Mouse (Mus musculus) splenic B cell, adult 2 months (primary cell): ENCODE measurements at regions not wholly inside any gene's neighbourhood (a gene's known extent, or its start where the extent isn't known, plus 50 kb on each side); places are given as distances from the start of the nearest gene placed in this dataset.
A peak's percentile ranks its signal among the peaks of the same experiment; 100 is the strongest.

Experiments
- DNase-seq: peaks from one replicate; pipeline ENCODE4 v3.0.0-alpha.2; 2011; ENCODE audit warnings: low read depth, low spot score
- H3K27me3 ChIP-seq: 2 replicates; pipeline ENCODE4 v1.6.1; 2012; ENCODE audit warnings: mild to moderate bottlenecking, low read length, moderate library complexity, mixed read lengths; ENCODE audit not compliant: control insufficient read depth, poor library complexity, insufficient read depth, severe bottlenecking
- H3K36me3 ChIP-seq: 2 replicates; pipeline ENCODE4 v1.6.1; 2012; ENCODE audit warnings: mild to moderate bottlenecking, low read length, moderate library complexity, mixed read lengths; ENCODE audit not compliant: control insufficient read depth, poor library complexity, insufficient read depth, severe bottlenecking

DNA sequence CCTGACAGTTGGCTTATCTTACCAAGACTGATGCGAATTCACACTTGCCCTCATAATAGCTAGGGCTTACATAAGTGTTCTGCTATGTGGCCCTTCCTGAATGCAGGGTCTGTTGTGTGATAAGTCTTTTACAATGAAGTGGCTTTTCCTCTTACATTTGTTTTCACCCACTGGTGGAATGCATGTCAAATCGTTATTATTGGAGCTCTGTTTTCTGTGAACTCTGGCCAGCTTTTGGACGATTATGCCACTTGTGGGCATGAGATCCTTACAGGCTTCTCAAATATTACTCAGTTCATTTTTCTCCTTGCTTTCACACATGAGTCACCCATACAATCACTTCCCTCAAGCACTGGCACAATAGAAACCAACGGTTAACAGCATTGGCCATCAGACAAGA lies 144.9 kb upstream of the Rap2b start:
- Histone ChIP-seq H3K36me3 (no peaks in the 10 kb centered on the region), H3K27me3 (no peaks in the 10 kb centered on the region)
- no peak for DNase-seq

DNA sequence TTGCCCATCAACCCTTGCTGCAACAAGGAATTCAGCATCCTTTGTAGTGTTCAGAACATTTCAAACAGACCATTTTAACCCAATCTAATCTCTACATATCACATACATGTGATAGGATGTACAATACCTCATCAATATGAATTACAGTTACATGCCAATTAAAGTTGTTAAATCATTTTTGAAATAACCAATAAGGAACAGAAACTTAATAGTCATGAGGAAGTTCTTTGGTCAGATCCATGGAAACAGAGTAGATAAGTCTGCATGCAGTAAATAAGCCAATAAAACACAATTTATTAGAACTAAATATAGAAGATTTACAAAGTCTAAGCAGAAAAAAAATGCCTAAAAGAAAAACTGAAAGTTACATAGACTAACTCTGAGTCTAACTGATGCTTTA lies 136.9 kb upstream of the Rap2b start:
- Histone ChIP-seq H3K27me3 (no peaks in the 10 kb centered on the region), H3K36me3 (no peaks in the 10 kb centered on the region)
- DNase-seq, result no peak

DNA sequence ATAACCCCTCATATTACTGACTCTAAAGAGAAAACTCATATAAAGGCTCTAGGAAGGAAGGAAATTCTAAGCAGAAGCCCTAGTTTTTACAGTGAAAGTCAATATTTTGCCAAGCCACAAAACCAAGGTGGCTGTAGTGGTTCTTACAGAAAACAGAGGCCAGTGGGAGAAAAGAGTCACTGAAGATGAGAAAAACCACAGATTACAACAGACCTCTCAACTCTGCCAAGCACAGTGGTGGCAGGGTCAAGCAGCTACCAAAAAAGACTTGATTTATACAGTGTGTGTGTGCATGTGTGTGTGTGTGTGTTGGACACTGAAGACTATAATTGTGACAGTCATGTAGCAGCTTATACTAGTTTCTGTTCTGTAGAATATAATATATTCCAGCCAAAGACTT lies 136.4 kb upstream of the Rap2b start:
- no peak for DNase-seq
- no peaks in the 10 kb centered on the region for H3K36me3 ChIP-seq
- H3K27me3 ChIP-seq, result no peaks in the 10 kb centered on the region

DNA sequence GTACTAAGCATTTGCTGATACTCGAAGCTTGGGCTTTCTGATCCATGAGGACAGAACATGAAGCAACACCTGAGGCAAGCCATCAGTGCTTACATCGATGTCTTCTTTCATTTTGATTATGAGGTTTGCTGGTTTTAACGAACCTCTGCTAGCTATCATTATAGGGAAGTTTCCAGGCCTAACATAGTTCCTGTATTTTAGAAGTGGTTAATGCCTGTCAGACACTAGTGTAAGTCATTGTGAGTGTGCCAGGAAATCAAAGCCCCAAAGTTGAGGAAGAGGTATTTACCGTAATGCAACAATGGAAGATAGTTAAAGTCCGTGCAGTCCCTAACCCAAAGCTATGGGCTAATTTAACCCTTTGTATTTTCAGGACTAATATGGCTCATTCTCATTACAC lies 120.1 kb upstream of the Rap2b start:
- DNase-seq, result no peak
- H3K36me3 ChIP-seq, result no peaks in the 10 kb centered on the region
- H3K27me3 ChIP-seq, result no peaks in the 10 kb centered on the region

DNA sequence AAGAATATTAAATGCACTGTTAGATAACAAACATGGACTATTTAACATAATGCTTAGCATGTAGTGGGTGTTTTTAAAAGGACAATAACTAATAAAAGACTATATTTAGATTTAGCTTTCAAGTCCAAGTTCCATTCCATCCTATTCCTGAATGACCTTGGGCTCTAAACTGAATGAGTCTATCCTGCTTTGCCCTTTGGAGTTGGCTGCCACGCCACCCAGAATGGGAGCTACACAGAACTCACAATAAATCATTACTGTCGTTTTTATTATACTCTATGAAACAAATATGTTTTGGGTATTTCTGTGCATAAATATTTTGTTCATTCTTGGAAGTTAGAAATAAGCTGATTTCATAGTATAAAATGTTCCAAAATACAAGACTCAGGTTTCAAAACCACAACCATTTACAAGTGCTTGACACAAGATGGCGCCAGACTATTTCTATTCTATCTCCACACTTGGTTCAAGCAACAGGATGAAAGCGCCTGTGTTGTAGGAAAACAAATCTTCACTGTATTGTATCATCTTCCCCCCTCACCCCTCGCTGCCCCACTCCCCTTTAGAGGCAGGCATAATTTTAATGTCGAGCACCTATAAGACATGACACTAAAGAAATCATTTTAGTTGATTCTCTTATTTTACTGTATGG lies 117.4 kb upstream of the Rap2b start:
- DNase-seq, result peak; percentile 47
- no peaks in the 10 kb centered on the region for H3K36me3 ChIP-seq
- H3K27me3 ChIP-seq, result no peaks in the 10 kb centered on the region

DNA sequence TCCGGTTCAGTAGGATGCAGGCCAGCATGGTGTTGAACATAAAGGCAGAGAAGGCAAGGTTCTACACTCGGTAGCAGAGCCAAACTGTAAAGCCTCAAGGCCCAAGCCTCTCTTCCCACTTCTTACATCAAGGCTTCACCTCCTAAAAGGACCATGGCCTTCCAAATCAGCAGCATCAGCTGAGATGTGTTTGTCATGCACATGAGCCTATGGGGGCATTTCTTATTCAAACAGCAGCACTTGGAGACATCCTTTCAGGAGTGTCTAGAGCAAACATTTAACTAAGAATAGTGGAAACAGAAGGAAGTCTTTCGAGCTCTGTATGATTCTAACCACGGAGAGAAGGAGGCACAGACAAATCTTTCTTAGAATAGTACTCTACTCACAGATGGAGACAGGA lies 115.0 kb upstream of the Rap2b start:
- no peak for DNase-seq
- Histone ChIP-seq H3K27me3 (no peaks in the 10 kb centered on the region), H3K36me3 (no peaks in the 10 kb centered on the region)

DNA sequence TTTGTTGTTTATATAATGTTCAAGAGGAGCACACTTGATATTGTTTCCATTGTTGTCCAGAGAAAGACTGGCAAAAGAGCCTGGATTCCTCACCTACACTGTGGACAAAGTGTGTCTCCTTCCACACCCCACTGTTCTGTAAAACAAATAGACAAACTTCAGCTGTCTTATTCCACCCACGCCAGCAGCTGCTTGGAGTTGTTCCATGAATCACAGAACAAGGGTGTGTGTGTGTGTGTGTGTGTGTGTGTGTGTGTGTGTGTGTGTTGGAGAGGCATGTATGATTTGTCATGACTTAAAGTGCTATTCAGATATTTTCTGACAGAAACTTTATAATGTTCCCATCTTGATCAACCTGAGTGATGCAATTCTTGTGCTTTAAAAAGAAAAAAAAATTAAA lies 114.1 kb upstream of the Rap2b start:
- H3K27me3 ChIP-seq, result no peaks in the 10 kb centered on the region
- H3K36me3 ChIP-seq, result no peaks in the 10 kb centered on the region
- no peak for DNase-seq

DNA sequence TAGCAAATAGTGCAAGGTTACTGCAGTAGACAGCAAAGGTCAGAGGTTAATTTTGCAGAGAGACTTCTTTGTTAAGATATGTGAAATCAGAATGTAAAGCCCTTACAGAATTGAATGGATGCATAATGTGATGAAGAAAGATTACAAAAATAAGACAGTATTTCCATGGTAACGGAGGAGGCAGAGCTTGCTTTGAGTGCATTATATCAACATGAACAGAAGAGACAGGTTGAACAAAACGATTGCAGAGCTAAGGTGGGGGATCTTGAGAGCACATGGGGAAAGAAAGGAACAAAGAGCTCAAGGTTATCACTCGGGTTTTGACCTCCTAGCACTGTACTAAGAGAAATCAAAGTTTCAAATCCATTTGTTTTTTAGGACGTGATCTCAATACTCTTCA lies 106.2 kb upstream of the Rap2b start:
- no peaks in the 10 kb centered on the region for H3K27me3 ChIP-seq
- H3K36me3 ChIP-seq, result no peaks in the 10 kb centered on the region
- DNase-seq, result no peak

DNA sequence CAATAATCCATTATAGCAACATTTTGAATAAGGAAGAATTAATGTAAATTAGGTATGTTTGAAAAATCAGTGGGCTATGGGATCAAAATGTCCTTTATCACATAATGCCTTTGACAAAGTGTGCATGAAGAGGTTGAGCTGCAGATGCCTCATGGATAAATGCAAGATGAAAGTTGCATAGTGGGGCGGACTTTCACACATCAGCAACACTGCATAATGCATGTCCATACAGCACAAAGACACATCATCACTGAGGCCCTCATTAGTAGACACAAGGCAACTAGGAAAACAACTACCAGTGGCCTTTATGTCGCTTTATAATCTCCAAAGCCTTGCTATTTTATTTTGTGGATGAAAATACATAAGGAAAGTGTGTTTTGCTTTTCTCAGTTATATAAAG lies 105.8 kb upstream of the Rap2b start:
- DNase-seq, result no peak
- H3K27me3 ChIP-seq, result no peaks in the 10 kb centered on the region
- H3K36me3 ChIP-seq, result no peaks in the 10 kb centered on the region

DNA sequence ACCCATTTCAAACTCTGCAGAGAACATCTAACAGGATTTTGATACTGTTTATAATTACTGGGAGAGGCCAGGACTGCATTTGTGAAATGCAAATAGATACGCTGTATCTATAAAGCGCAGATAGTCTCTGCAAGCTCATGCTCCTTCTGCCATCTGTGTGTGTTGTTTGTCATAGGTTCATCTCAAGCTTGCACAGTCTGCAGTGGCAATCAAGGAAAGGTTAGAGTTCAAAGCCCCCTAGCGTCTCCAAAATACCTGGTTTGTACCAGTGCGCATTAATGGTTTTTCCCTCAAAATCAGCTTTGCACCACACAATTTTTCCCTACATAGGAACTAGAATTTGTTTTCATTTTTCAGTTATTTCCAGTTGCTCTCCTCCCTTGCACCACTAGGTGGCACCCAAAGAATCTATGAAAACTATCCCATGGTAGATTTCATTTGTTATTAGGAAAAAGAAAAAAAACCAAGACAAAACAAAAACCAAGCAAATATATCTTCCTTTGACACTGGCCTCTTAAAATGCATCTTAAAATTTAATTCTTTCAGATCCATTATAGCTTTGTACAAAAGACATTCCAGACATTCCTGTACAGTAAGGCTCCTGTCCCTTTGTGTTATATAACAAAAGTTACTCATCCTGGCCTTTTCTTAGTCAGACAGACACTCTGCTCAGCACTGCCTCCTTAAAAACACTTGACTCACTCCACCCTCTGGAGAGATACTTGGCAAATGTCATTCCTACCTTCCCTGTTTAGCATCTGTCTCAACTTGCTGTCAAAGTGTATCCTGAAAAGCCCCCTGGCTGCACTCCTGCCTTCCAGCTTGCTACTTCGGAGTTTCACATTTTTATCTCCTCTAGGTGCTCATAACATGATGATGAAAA lies 92.7 kb upstream of the Rap2b start:
- peak; percentile 47 for DNase-seq
- no peaks in the 10 kb centered on the region for H3K36me3 ChIP-seq
- H3K27me3 ChIP-seq, result no peaks in the 10 kb centered on the region

DNA sequence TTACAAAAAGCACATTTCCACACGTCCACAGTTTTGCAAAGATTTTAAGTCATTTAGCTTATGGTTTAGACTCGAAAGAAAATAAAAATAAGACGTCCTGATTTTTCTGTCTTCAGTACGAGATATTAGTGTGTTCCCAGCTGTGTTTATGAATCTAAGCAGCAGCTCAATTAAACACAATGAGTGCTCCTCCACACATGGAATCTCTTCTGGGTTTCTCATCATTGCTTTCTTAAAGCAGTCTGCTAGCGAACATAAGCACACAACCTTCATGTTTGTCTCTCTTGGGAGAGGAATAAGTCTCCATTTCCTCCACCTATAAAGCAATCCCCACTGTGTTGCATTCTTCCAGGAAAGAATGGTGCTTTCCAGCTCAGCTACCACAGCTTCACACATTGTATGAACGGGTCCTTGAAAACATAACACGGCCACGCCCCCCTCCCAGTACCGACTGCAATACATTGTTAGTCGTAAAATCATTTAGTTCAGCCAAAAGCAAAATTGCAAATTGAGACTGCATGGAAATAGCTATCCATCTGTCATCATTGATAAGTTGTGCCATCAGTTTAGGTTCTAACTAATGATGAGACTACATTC lies 75.4 kb upstream of the Rap2b start:
- H3K36me3 ChIP-seq, result no peaks in the 10 kb centered on the region
- DNase-seq, result no peak
- no peaks in the 10 kb centered on the region; the same call in 1 of the 2 replicates for H3K27me3 ChIP-seq

DNA sequence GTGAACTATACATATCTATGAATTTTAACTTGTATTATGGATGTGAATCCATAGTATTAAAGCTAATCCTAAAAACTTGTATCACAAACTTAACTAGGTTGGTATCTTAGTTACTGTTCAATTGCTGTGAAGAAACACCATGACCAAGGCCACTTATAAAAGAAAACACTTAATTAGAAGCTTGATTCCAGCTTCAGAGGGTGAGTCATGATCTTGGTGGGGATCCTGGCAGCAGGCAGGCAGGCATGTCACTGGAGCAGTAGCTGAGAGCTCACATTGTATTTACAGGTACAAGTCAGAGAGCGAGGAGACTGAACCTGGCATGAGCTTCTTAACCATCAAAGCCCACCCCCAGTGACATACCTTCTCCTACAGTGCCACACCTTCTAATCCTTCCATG lies 73.2 kb upstream of the Rap2b start:
- H3K27me3 ChIP-seq, result no peaks in the 10 kb centered on the region
- no peaks in the 10 kb centered on the region for H3K36me3 ChIP-seq
- no peak for DNase-seq

DNA sequence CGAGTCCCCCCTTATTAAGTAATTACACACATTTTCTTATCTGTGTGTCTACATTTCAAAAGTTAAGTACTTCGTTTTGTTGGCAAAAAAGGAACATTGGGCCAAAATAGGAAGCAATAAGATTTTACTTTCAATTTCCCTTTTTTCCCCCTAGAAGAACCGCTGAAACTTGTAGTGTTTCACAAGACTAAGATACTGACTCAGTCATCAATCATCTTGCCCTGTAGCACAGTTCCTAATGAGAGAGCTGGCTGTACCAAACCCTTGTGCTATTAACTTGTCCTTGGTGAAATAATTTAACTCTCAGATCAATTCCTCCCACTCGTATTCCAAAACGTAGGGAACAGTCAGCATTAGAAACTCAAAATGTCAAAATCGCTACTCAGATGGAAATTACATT lies 66.6 kb upstream of the Rap2b start:
- no peaks in the 10 kb centered on the region for H3K27me3 ChIP-seq
- DNase-seq, result peak; percentile 15

DNA sequence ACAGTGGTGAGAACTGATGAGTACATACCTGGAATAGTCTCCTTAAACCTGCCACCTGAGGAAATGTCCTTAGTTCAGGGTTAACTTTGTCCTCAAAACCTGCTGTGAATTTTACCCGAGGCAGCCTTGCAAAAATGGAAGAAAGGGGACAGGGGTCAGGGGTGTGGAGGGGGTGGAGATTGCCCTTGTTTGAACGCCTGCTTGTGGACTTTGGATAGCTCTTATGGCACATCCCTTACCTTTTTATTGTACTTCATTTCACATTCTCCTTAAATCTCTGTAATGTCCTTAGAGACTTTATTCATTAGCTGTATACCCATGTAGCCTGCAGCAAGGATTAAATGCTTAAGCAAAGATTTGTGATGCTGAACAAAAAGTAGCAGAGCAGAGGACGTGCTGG lies 64.1 kb upstream of the Rap2b start:
- no peaks in the 10 kb centered on the region for H3K27me3 ChIP-seq
- no peak for DNase-seq
- H3K36me3 ChIP-seq, result no peaks in the 10 kb centered on the region

More for the DNA sequence above, 66.6 kb upstream of the Rap2b start:
- H3K36me3 ChIP-seq, result no peaks in the 10 kb centered on the region

DNA sequence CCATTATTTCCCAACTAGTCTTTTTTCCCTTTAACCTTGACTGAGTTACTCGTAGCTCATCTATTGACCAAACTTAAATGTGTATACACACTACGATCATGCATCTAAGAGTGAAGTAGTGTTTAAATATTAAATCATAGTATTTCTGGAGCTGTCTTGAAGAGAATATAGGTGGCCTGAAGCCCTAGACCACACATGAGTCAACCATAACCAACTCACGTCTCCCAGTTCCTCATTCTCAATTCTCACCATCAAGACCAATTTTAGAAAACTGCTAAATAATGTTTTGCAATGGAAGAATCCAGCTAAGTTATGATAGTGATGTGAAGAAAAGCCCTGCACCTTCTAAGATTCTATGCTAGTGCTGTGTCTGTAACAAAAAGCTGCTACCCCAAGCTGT lies 59.2 kb upstream of the Rap2b start:
- Histone ChIP-seq H3K36me3 (no peaks in the 10 kb centered on the region), H3K27me3 (no peaks in the 10 kb centered on the region)
- DNase-seq, result no peak
